Mouse (Mus musculus) midbrain, postnatal 0 days (tissue): ENCODE measurements at regions not wholly inside any gene's neighbourhood (a gene's known extent, or its start where the extent isn't known, plus 50 kb on each side); places are given as distances from the start of the nearest gene placed in this dataset.
A peak's percentile ranks its signal among the peaks of the same experiment; 100 is the strongest.
"Not testable (repeated sequence)": the region's sequence is repeated elsewhere in the genome, so short reads cannot be mapped to it uniquely, and the experiment has no call there.

Source experiments
- ATAC-seq: fragments of 200-750 bp; cut with Nextera tagmentation; 2 replicates; pipeline ENCODE4 v1.8.0; 2017; ENCODE audit warnings: moderate number of reproducible peaks, mild to moderate bottlenecking, moderate TSS enrichment, moderate library complexity; ENCODE audit not compliant: low FRiP score
- DNase-seq: peaks from one replicate; pipeline ENCODE4 v3.0.0-alpha.2; 2015; ENCODE audit warnings: low spot score
- H3K27ac ChIP-seq: fragments of 300-500 bp; sonication (generic); 2 replicates; pipeline ENCODE4 v1.5.1; 2014; ENCODE audit warnings: low read depth, mild to moderate bottlenecking, low read length, mixed read lengths
- H3K27me3 ChIP-seq: fragments of 300-500 bp; sonication (generic); 2 replicates; pipeline ENCODE4 v1.6.1; 2014; ENCODE audit warnings: low read length, control low read depth, mixed read lengths; ENCODE audit not compliant: insufficient read depth
- H3K36me3 ChIP-seq: fragments of 300-500 bp; sonication (generic); 2 replicates; pipeline ENCODE4 v1.6.1; 2014; ENCODE audit warnings: low read length, control low read depth, mixed read lengths; ENCODE audit not compliant: insufficient read depth
- H3K4me1 ChIP-seq: fragments of 300-500 bp; sonication (generic); 2 replicates; pipeline ENCODE4 v1.6.1; 2014; ENCODE audit warnings: mild to moderate bottlenecking, control low read depth, antibody characterized with exemption, low read length, mixed read lengths; ENCODE audit not compliant: insufficient read depth
- H3K4me2 ChIP-seq: fragments of 300-500 bp; sonication (generic); 2 replicates; pipeline ENCODE4 v1.6.1; 2014; ENCODE audit warnings: low read depth, mild to moderate bottlenecking, low read length, mixed read lengths; ENCODE audit not compliant: poor library complexity, severe bottlenecking
- H3K4me3 ChIP-seq: fragments of 300-500 bp; sonication (generic); 2 replicates; pipeline ENCODE4 v1.5.1; 2014; ENCODE audit warnings: low read depth, mild to moderate bottlenecking, low read length, moderate library complexity
- H3K9ac ChIP-seq: fragments of 300-500 bp; sonication (generic); replicated peaks from 2 replicates; pipeline ENCODE4 v1.6.1; 2014; ENCODE audit warnings: mild to moderate bottlenecking, low read length, moderate library complexity, mixed read lengths; ENCODE audit not compliant: poor library complexity, severe bottlenecking
- H3K9me3 ChIP-seq: fragments of 300-500 bp; sonication (generic); 2 replicates; pipeline ENCODE4 v1.6.1; 2016; ENCODE audit warnings: low read length, control low read depth
- CTCF ChIP-seq: IDR thresholded peaks from 2 replicates; pipeline ENCODE4 v1.5.1; 2016; ENCODE audit warnings: antibody characterized with exemption, mild to moderate bottlenecking
- whole genome bisulfite sequencing: fragments of 180-500 bp; shearing (Covaris S2); extraction: QIAGEN DNeasy Blood & Tissue Kit; methylation state at CpG from one replicate; pipeline ENCODE4 v1.1.7; 2014; 5-methylcytosine and 5-hydroxymethylcytosine counted together

DNA sequence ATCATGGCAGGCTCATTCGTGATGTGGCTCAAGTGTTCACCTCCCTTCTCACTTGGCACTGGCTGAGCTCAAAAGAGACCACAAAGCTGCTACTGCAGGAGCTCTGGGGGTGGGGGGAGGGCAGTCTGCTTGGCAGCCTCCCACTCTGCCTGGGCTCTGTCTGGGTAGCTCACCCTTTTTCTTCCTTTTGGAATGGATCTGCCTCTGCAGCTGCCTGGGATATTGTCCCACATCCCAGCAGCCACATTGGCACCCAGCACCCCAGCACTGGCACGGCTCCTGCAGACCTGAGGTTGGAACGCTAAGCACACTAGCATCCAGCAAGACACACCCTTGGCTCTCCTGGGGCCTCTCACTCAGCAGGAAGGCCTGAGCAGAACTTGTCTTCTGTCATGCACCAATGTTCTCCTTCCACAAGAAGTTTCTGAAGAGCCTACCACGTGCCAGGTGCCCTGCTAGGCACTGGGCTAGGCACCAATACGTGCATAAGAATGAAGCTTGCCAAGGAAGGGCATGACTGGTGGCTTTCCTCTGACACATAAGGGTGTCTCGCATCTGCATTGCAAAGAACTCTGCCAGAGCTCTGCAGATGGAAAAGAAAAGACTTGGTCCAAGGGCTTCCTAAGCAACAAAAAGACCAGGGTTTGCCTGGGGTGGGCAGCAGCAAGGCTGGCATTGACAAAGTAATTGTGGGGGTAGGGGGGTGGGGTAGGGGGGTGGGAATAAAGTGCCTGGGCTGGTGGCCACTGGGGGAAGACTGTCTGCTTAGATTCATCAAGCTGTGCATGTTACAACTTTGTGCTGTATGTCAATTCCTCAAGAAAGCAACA, 112.1 kb upstream of the Sipa1l1 start:
- peak; percentile 84 for ATAC-seq
- not testable (repeated sequence) for H3K4me3 ChIP-seq, H3K9me3 ChIP-seq, H3K27ac ChIP-seq, H3K4me1 ChIP-seq, H3K9ac ChIP-seq, H3K27me3 ChIP-seq, DNase-seq, H3K4me2 ChIP-seq, H3K36me3 ChIP-seq
- WGBS = no CpG with 5 or more reads among the region's 6 CpGs

DNA sequence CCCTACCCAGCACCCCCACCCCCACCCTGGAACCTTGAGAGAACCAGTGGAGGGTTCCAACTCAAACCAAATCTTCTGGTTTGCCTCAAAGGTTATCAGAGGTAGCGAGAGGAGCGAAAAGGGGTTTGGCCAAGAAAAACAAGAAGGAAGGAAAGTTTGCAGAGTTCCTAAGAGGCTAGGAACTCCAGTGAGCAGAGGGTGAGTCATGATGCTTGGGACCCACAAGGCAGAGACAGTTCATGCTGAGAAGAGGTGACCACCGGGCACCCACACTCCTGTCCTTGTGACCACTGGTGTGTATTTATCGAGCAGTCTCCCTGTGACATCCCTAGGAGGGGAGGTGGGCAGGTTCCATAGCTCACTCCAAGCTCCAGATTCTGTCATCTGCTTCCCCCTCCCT, 104.1 kb upstream of the Sipa1l1 start:
- H3K27me3 ChIP-seq = no peaks in the 10 kb centered on the region
- no peak for TF ChIP-seq CTCF
- no peaks in the 10 kb centered on the region for H3K9me3 ChIP-seq
- no peaks in the 10 kb centered on the region for H3K4me1 ChIP-seq
- H3K4me3 ChIP-seq = no peak overlapping the region
- ATAC-seq = no peak
- DNase-seq = no peak
- H3K27ac ChIP-seq = no peak overlapping the region
- no peak overlapping the region for H3K9ac ChIP-seq
- WGBS = 88% methylated on average over 4 of the region's 4 CpGs
- H3K4me2 ChIP-seq = no peak overlapping the region
- no peaks in the 10 kb centered on the region for H3K36me3 ChIP-seq

DNA sequence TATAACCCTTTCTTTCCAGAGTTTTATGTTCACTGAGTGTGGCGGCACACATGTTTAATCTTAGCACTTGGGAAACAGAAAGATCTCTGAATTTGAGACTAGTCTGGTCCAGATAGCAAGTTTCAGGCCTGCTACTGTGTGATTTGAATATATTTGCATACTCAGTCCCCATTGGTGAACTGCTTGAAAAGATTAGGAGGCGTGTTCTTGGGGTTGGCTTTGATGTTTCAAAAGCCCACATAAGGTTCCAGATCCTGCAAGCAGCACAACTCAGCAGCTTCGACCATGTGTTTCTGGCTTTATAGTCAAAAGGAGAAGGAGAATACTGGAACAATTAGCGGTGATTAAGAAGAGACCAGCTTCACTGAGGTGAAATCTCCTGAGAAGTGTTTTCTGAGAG, 102.3 kb upstream of the Sipa1l1 start:
- no peaks in the 10 kb centered on the region for H3K9me3 ChIP-seq
- no peak overlapping the region for H3K27ac ChIP-seq
- no peaks in the 10 kb centered on the region for H3K4me1 ChIP-seq
- H3K4me2 ChIP-seq = no peak overlapping the region
- WGBS = 50% methylated on average over 4 of the region's 4 CpGs
- no peak for ATAC-seq
- no peaks in the 10 kb centered on the region for H3K27me3 ChIP-seq
- no peak for DNase-seq
- H3K9ac ChIP-seq = no peak overlapping the region
- H3K36me3 ChIP-seq = no peaks in the 10 kb centered on the region
- no peak overlapping the region for H3K4me3 ChIP-seq
- no peak for TF ChIP-seq CTCF

DNA sequence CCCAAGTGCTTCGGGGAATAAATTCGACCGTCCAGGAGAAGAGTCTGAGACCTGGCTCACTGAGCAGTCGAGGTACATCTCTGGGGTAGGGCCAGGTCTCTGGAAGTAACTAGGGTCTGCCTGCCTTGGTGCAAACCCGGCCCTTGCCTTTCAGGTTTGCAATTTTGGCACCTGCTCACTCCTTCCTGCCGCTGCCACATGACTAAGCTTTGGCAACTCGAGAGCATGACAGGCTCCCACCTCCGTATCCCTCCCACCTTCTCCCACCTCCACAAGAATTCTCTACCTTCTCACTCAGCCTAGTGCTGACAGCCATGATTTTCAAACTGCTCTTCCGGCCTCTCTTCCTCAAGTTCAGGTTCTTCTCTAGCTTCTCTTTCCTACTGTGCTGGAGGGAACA, 99.5 kb upstream of the Sipa1l1 start:
- Histone ChIP-seq H3K9ac (no peak overlapping the region), H3K27me3 (no peaks in the 10 kb centered on the region), H3K9me3 (no peaks in the 10 kb centered on the region), H3K27ac (no peak overlapping the region), H3K4me3 (no peak overlapping the region), H3K4me2 (no peak overlapping the region), H3K4me1 (no peaks in the 10 kb centered on the region), H3K36me3 (no peaks in the 10 kb centered on the region)
- ATAC-seq = no peak
- no peak for TF ChIP-seq CTCF
- no peak for DNase-seq
- WGBS = 92% methylated on average over 9 of the region's 9 CpGs

DNA sequence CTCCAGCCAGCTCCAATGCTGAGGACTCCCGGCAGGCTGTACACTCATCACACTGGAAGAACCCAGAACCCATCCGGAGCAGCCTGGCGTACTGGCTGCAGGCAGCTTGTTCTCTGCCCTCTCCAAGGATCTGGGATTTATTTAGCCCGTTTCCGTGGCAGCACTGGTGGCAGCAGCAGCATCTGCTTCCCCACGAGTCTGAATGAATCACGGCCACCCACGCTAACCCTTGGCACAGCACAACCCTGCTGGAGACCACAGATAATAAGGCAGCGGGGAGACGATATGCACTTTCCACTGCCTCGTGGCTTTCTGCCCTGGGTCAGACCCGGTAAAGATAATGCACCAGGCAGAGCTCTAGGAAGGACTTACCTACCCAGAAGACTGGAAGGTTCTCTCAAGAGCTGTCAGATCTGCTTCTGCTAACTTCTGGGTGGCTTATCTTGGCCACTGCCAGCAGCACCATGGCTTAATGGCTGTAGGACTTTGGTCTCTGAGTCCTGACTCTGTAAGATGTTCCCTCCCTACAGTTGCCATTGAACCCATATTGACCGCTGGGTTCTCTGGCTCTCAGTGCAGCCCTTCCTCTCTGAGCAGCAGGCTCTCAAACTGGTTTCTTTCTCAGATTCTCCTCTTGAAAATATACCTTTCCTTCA, 96.2 kb upstream of the Sipa1l1 start:
- ATAC-seq (no peak), DNase-seq (peak; percentile 55)
- 42% methylated on average over 13 of the region's 13 CpGs for WGBS

DNA sequence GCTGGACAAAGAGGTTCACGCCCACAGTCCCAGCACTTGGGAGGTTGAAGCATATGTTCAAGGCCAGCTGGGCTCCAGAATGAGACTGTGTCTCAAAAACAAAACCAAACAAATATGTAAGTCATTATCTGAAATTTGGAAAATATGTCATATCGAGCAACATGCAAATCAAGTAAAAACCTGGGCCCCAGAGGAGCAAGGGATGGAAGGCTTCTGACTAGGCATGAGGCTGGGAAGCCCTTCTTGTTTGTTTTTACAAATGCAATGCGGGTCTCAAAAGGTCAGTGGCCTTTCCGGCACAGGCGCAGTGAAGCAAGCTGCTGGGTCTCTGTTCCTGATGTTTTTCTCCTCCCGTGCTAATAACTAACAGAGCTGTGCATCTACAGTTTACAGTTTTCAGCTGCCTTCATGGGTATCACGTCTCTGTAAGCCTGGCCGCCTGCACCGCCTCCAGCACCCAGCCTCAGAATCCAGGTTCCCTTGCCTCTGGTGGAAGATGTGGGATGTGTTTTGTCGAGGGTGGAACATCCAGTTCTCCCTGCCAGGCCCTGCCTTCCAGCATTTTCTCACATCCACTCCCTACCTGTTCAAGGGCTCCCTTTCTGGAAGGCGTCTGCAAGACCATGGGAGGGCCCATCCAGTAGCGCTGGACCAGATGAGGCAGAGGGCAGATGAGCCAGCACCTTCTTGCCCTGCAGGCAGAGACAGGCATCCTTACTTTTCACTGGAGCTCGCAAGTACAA, 93.5 kb upstream of the Sipa1l1 start:
- no peaks in the 10 kb centered on the region for H3K27me3 ChIP-seq
- H3K9ac ChIP-seq = no peak overlapping the region
- no peaks in the 10 kb centered on the region for H3K36me3 ChIP-seq
- H3K4me3 ChIP-seq = no peak overlapping the region
- H3K4me1 ChIP-seq = 0 out of 2 replicates have a peak, but pooled peaks cover 3% of the 10 kb centered on the region
- H3K4me2 ChIP-seq = no peak overlapping the region
- DNase-seq (no peak), ATAC-seq (no peak)
- H3K9me3 ChIP-seq = no peaks in the 10 kb centered on the region
- no peak for TF ChIP-seq CTCF
- no peak overlapping the region for H3K27ac ChIP-seq
- 73% methylated on average over 13 of the region's 13 CpGs for WGBS

More for the DNA sequence above, 96.2 kb upstream of the Sipa1l1 start:
- no peak for TF ChIP-seq CTCF
- H3K4me1 ChIP-seq = no peaks in the 10 kb centered on the region
- no peaks in the 10 kb centered on the region for H3K36me3 ChIP-seq
- no peak overlapping the region for H3K4me2 ChIP-seq
- H3K27me3 ChIP-seq = no peaks in the 10 kb centered on the region
- no peaks in the 10 kb centered on the region for H3K9me3 ChIP-seq
- no peak overlapping the region for H3K4me3 ChIP-seq
- no peak overlapping the region for H3K9ac ChIP-seq
- no peak overlapping the region for H3K27ac ChIP-seq
